Mouse (Mus musculus) bone marrow, adult 2 months (tissue): ENCODE measurements around the gene Sik3.

Experiments
- CTCF ChIP-seq: fragments of 200-500 bp; IDR thresholded peaks from 2 replicates; pipeline ENCODE4 v1.5.1; 2011; ENCODE audit warnings: low read length, control low read depth; ENCODE audit not compliant: control insufficient read depth, insufficient read depth
- POLR2A ChIP-seq: fragments of 200-500 bp; IDR thresholded peaks from 2 replicates; pipeline ENCODE4 v1.6.1; 2011; ENCODE audit warnings: low read depth, mild to moderate bottlenecking, control low read depth, low read length, borderline replicate concordance; ENCODE audit not compliant: control insufficient read depth

DNA sequence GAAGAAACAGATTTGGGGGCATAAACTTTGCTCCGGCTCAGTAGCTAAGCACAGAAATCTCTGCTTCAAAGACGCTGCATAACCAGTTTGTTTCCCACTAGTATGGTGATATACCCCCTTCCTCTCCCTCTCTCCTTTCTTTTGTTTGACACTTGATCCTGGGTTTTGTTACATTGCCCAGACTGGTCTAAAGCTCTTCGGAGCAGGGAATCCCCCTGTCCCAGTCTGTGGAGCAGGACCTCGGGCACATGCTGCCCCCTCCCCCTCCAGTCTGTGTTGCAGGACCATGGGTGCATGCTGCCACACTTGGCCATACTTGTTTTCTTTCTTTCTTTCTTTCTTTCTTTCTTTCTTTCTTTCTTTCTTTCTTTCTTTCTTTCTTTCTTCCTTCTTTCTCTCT is 77.4 kb downstream of the Sik3 start:
- TF ChIP-seq CTCF (no peak), POLR2A (no peak)
